Comparison of ENCODE assay signal across 8 mouse cellular contexts in genomic region chr4:152039831-152040310, GRCm38 (mm10). TPM values are rescaled to one million over a fixed set of nuclear protein-coding genes. Genes with fewer than 3 reads are reported as not detected.
A peak's percentile ranks its signal among the peaks of the same experiment; 100 is the strongest.
DNase-seq lines count a peak whose midpoint lies in the region; ATAC-seq lines count a peak whose summit lies in the region.

No protein-coding gene starts in this region.

- H3K27ac ChIP-seq in kidney, embryonic 15.5 days: peak overlapping the region; percentile 51; the same call in 1 of the 2 replicates
- H3K27ac ChIP-seq in embryonic facial prominence, embryonic 10.5 days (replicated peaks): peak overlapping the region; percentile 90
- H3K27ac ChIP-seq in hindbrain, embryonic 14.5 days: no peak overlapping the region
- H3K27ac ChIP-seq in midbrain, embryonic 13.5 days: no peak overlapping the region

- no peaks in the 10 kb centered on the region for H3K9me3 ChIP-seq in kidney, embryonic 15.5 days (replicated peaks)
- H3K9me3 ChIP-seq in embryonic facial prominence, embryonic 10.5 days: no peaks in the 10 kb centered on the region
- no peaks in the 10 kb centered on the region for H3K9me3 ChIP-seq in hindbrain, embryonic 14.5 days (ENCODE audit: control insufficient read depth, low read length)
- H3K9me3 ChIP-seq in midbrain, embryonic 13.5 days: no peaks in the 10 kb centered on the region

- ATAC-seq in kidney, embryonic 15.5 days (replicated peaks; ENCODE audit: low FRiP score): no peak
- no peak for ATAC-seq in hindbrain, embryonic 14.5 days (ENCODE audit: low FRiP score)
- ATAC-seq in midbrain, embryonic 13.5 days: no peak

- WGBS in kidney, embryonic 15.5 days: 4% methylated on average over 25 of the region's 25 CpGs
- 4% methylated on average over 25 of the region's 25 CpGs for WGBS in embryonic facial prominence, embryonic 10.5 days
- 5% methylated on average over 25 of the region's 25 CpGs for WGBS in hindbrain, embryonic 14.5 days
- WGBS in midbrain, embryonic 13.5 days: 5% methylated on average over 25 of the region's 25 CpGs

- DNase-seq in kidney, postnatal 10 days: no peak
- DNase-seq in embryonic facial prominence, embryonic 10.5 days (ENCODE audit: low spot score): no peak
- no peak for DNase-seq in hindbrain, embryonic 14.5 days (ENCODE audit: low spot score)
- DNase-seq in retina, postnatal 1 day: no peak
- no peak for DNase-seq in gastrocnemius, postnatal 25 days
- no peak for DNase-seq in right cerebral cortex, postnatal 14 days

- H3K4me1 ChIP-seq in kidney, embryonic 15.5 days: peaks cover 42% of the 10 kb centered on the region
- peaks cover 29% of the 10 kb centered on the region for H3K4me1 ChIP-seq in embryonic facial prominence, embryonic 10.5 days
- peaks cover 8% of the 10 kb centered on the region for H3K4me1 ChIP-seq in hindbrain, embryonic 14.5 days (replicated peaks; ENCODE audit: control insufficient read depth, insufficient read depth, low read length)
- H3K4me1 ChIP-seq in midbrain, embryonic 13.5 days (replicated peaks): peaks cover 19% of the 10 kb centered on the region

- H3K36me3 ChIP-seq in kidney, embryonic 15.5 days: peaks cover 40% of the 10 kb centered on the region
- peaks cover 40% of the 10 kb centered on the region for H3K36me3 ChIP-seq in embryonic facial prominence, embryonic 10.5 days (replicated peaks)
- H3K36me3 ChIP-seq in hindbrain, embryonic 14.5 days (replicated peaks; ENCODE audit: control insufficient read depth, insufficient read depth): peaks cover 41% of the 10 kb centered on the region
- H3K36me3 ChIP-seq in midbrain, embryonic 13.5 days: peaks cover 39% of the 10 kb centered on the region

- H3K27me3 ChIP-seq in kidney, embryonic 15.5 days: no peaks in the 10 kb centered on the region
- H3K27me3 ChIP-seq in embryonic facial prominence, embryonic 10.5 days (replicated peaks; ENCODE audit: low read depth, poor library complexity, severe bottlenecking): no peaks in the 10 kb centered on the region
- H3K27me3 ChIP-seq in hindbrain, embryonic 14.5 days (ENCODE audit: control insufficient read depth, insufficient read depth, low read length): no peaks in the 10 kb centered on the region
- no peaks in the 10 kb centered on the region for H3K27me3 ChIP-seq in midbrain, embryonic 13.5 days

- H3K4me3 ChIP-seq in kidney, embryonic 15.5 days (replicated peaks): peak overlapping the region; percentile 100
- peak overlapping the region; percentile 100 for H3K4me3 ChIP-seq in embryonic facial prominence, embryonic 10.5 days
- H3K4me3 ChIP-seq in hindbrain, embryonic 14.5 days (replicated peaks; ENCODE audit: low read length): peak overlapping the region; percentile 92
- H3K4me3 ChIP-seq in midbrain, embryonic 13.5 days (replicated peaks): peak overlapping the region; percentile 100

- peak overlapping the region; percentile 90 for H3K4me2 ChIP-seq in kidney, embryonic 15.5 days
- peak overlapping the region; percentile 97 for H3K4me2 ChIP-seq in hindbrain, embryonic 14.5 days (replicated peaks)
- H3K4me2 ChIP-seq in midbrain, embryonic 13.5 days (replicated peaks): peak overlapping the region; percentile 97

- H3K9ac ChIP-seq in kidney, embryonic 15.5 days: peak overlapping the region; percentile 97
- H3K9ac ChIP-seq in hindbrain, embryonic 14.5 days: peak overlapping the region; percentile 74
- H3K9ac ChIP-seq in midbrain, embryonic 13.5 days (replicated peaks): peak overlapping the region; percentile 96

RNA-seq across cellular contexts. Expression of gene Nol9, which starts 0.8 kb away (rescaled TPM):
- polyA plus RNA-seq in kidney, embryonic 15.5 days (2015; fragmentation: Nextera tagmentation; extraction: Ambion mirVana): 33.5 and 36.8 TPM in 2 replicates
- 43.7 and 44.2 TPM in 2 replicates for polyA plus RNA-seq in embryonic facial prominence, embryonic 10.5 days (2016; fragmentation: Nextera tagmentation; extraction: Ambion mirVana)
- 24.4 and 26.1 TPM in 2 replicates for polyA plus RNA-seq in hindbrain, embryonic 14.5 days (2014; fragmentation: Nextera tagmentation; extraction: Ambion mirVana)
- 24.3 and 26.0 TPM in 2 replicates for polyA plus RNA-seq in midbrain, embryonic 13.5 days (2015; fragmentation: Nextera tagmentation; extraction: Ambion mirVana)
- total RNA-seq in gastrocnemius, postnatal 25 days (2021): 1 to 10 TPM; 9.6 TPM

RNA-seq across cellular contexts. Expression of gene Tas1r1, which starts 1.5 kb away (rescaled TPM):
- 0.45 and 0.86 TPM in 2 replicates for polyA plus RNA-seq in kidney, embryonic 15.5 days (2015; fragmentation: Nextera tagmentation; extraction: Ambion mirVana)
- 0.50 and 0.68 TPM in 2 replicates for polyA plus RNA-seq in embryonic facial prominence, embryonic 10.5 days (2016; fragmentation: Nextera tagmentation; extraction: Ambion mirVana)
- polyA plus RNA-seq in hindbrain, embryonic 14.5 days (2014; fragmentation: Nextera tagmentation; extraction: Ambion mirVana): 0.90 and 1.0 TPM in 2 replicates
- 0.86 and 1.4 TPM in 2 replicates for polyA plus RNA-seq in midbrain, embryonic 13.5 days (2015; fragmentation: Nextera tagmentation; extraction: Ambion mirVana)
- under 1 TPM; 0.84 to 0.86 TPM for total RNA-seq in gastrocnemius, postnatal 25 days (2021)

RNA-seq across cellular contexts. Expression of gene Zbtb48, which starts 12.4 kb away (rescaled TPM):
- 17.7 and 23.8 TPM in 2 replicates for polyA plus RNA-seq in kidney, embryonic 15.5 days (2015; fragmentation: Nextera tagmentation; extraction: Ambion mirVana)
- polyA plus RNA-seq in embryonic facial prominence, embryonic 10.5 days (2016; fragmentation: Nextera tagmentation; extraction: Ambion mirVana): 25.0 and 26.4 TPM in 2 replicates
- polyA plus RNA-seq in hindbrain, embryonic 14.5 days (2014; fragmentation: Nextera tagmentation; extraction: Ambion mirVana): 19.1 and 20.7 TPM in 2 replicates
- 17.9 and 26.3 TPM in 2 replicates for polyA plus RNA-seq in midbrain, embryonic 13.5 days (2015; fragmentation: Nextera tagmentation; extraction: Ambion mirVana)
- 1 to 10 TPM; 2.5 TPM for total RNA-seq in gastrocnemius, postnatal 25 days (2021)

RNA-seq across cellular contexts. Expression of gene Klhl21, which starts 31.3 kb away (rescaled TPM):
- 11.7 and 12.5 TPM in 2 replicates for polyA plus RNA-seq in kidney, embryonic 15.5 days (2015; fragmentation: Nextera tagmentation; extraction: Ambion mirVana)
- polyA plus RNA-seq in embryonic facial prominence, embryonic 10.5 days (2016; fragmentation: Nextera tagmentation; extraction: Ambion mirVana): 9.7 and 10.6 TPM in 2 replicates
- polyA plus RNA-seq in hindbrain, embryonic 14.5 days (2014; fragmentation: Nextera tagmentation; extraction: Ambion mirVana): 2.5 and 3.2 TPM in 2 replicates
- polyA plus RNA-seq in midbrain, embryonic 13.5 days (2015; fragmentation: Nextera tagmentation; extraction: Ambion mirVana): 2.0 and 3.0 TPM in 2 replicates
- total RNA-seq in gastrocnemius, postnatal 25 days (2021): 10 to 100 TPM; 56.9 to 66.5 TPM

RNA-seq across cellular contexts. Expression of gene Plekhg5, which starts 32.4 kb away (rescaled TPM):
- 19.8 and 20.9 TPM in 2 replicates for polyA plus RNA-seq in kidney, embryonic 15.5 days (2015; fragmentation: Nextera tagmentation; extraction: Ambion mirVana)
- polyA plus RNA-seq in embryonic facial prominence, embryonic 10.5 days (2016; fragmentation: Nextera tagmentation; extraction: Ambion mirVana): 11.7 and 13.2 TPM in 2 replicates
- 10.0 and 10.9 TPM in 2 replicates for polyA plus RNA-seq in hindbrain, embryonic 14.5 days (2014; fragmentation: Nextera tagmentation; extraction: Ambion mirVana)
- 8.4 and 8.5 TPM in 2 replicates for polyA plus RNA-seq in midbrain, embryonic 13.5 days (2015; fragmentation: Nextera tagmentation; extraction: Ambion mirVana)
- total RNA-seq in gastrocnemius, postnatal 25 days (2021): 1 to 10 TPM; 5.0 to 6.5 TPM

Comparison
In these comparisons a context has a peak if more than half of its experiments do, and no peak if none do; other contexts are left out.
1. H3K27ac ChIP-seq: peak in kidney, embryonic 15.5 days (single experiment) and embryonic facial prominence, embryonic 10.5 days (single experiment); none in hindbrain, embryonic 14.5 days (single experiment) and midbrain, embryonic 13.5 days (single experiment).
2. Peak in every context shown above with its lines, with median percentiles within 50 percentile points of each other: H3K4me2 ChIP-seq, H3K4me3 ChIP-seq and H3K9ac ChIP-seq.